Mouse (Mus musculus) forebrain, embryonic 13.5 days (tissue): ENCODE results near the gene Rab3il1. TPM values are rescaled to one million over a fixed set of nuclear protein-coding genes. Genes with fewer than 3 reads are reported as not detected.

Source experiments
- ATAC-seq: fragments of 200-750 bp; cut with Nextera tagmentation; 2 replicates; pipeline ENCODE4 v1.8.0; 2017
- H3K27ac ChIP-seq: fragments of 300-500 bp; sonication (generic); 2 replicates; pipeline ENCODE4 v1.5.1; 2015; ENCODE audit warnings: inconsistent platforms, mild to moderate bottlenecking, moderate library complexity
- H3K27me3 ChIP-seq: fragments of 300-500 bp; sonication (generic); 2 replicates; pipeline ENCODE4 v1.6.1; 2015; ENCODE audit warnings: mild to moderate bottlenecking, inconsistent platforms
- H3K36me3 ChIP-seq: fragments of 300-500 bp; sonication (generic); 2 replicates; pipeline ENCODE4 v1.6.1; 2015; ENCODE audit warnings: mild to moderate bottlenecking, inconsistent platforms; ENCODE audit not compliant: poor library complexity, severe bottlenecking
- H3K4me1 ChIP-seq: fragments of 300-500 bp; sonication (generic); 2 replicates; pipeline ENCODE4 v1.6.1; 2015; ENCODE audit warnings: inconsistent platforms
- H3K4me2 ChIP-seq: fragments of 300-500 bp; sonication (generic); 2 replicates; pipeline ENCODE4 v1.6.1; 2015; ENCODE audit warnings: inconsistent platforms, mild to moderate bottlenecking, moderate library complexity
- H3K4me3 ChIP-seq: fragments of 300-500 bp; sonication (generic); 2 replicates; pipeline ENCODE4 v1.5.1; 2015; ENCODE audit warnings: mild to moderate bottlenecking, inconsistent platforms
- H3K9ac ChIP-seq: fragments of 300-500 bp; sonication (generic); 2 replicates; pipeline ENCODE4 v1.6.1; 2015; ENCODE audit warnings: mild to moderate bottlenecking, inconsistent platforms
- H3K9me3 ChIP-seq: fragments of 300-500 bp; sonication (generic); replicated peaks from 2 replicates; pipeline ENCODE4 v1.6.1; 2016; ENCODE audit warnings: inconsistent platforms
- WGBS: fragments of 180-500 bp; shearing (Covaris S2); methylation state at CpG from one replicate; pipeline ENCODE4 v1.1.7; 2015; 5-methylcytosine and 5-hydroxymethylcytosine counted together
- polyA plus RNA-seq: library from polyadenylated mRNA; unstranded; fragments of >200 nt; fragmentation: Nextera tagmentation; extraction: Ambion mirVana; gene quantifications from 2 replicates; pipeline ENCODE4 v1.2.1, GENCODE M21; 2015

Gene Rab3il1
- polyA plus RNA-seq, 1 experiment from 2014 or later = 14.4 TPM

DNA sequence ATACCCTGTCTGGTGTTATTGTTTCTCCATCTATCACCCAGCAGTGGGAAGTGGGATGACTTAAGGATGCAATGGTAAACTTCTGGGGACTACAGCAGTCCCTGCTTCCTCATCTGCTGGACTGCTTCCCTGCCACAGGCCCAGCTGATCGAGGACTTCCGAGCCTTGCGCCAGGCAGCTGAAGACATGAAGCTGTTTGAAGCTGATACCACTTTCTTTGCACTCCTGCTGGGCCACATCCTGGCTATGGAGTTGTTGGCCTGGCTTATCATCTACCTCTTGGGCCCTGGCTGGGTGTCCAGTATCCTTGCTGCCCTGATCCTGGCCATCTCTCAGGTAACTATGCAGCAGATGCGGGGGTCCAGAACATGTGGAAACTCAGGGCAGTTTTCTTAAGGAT, 51.2 kb downstream of the Rab3il1 start:
- H3K4me1 ChIP-seq = no peaks in the 10 kb centered on the region
- H3K4me3 ChIP-seq = no peak overlapping the region
- ATAC-seq = no peak
- no peaks in the 10 kb centered on the region for H3K9me3 ChIP-seq
- H3K9ac ChIP-seq = no peak overlapping the region
- H3K27me3 ChIP-seq = no peaks in the 10 kb centered on the region
- no peak overlapping the region for H3K27ac ChIP-seq
- peaks cover 17% of the 10 kb centered on the region for H3K36me3 ChIP-seq
- WGBS = 95% methylated on average over 4 of the region's 4 CpGs
- no peak overlapping the region for H3K4me2 ChIP-seq

- no peaks in the 10 kb centered on the region for H3K9me3 ChIP-seq
- no peak overlapping the region for H3K4me2 ChIP-seq
- WGBS = 92% methylated on average over 10 of the region's 10 CpGs
- ATAC-seq = no peak
- no peaks in the 10 kb centered on the region for H3K27me3 ChIP-seq
- no peak overlapping the region for H3K27ac ChIP-seq
- H3K4me1 ChIP-seq = no peaks in the 10 kb centered on the region
- H3K9ac ChIP-seq = no peak overlapping the region
- peaks cover 19% of the 10 kb centered on the region for H3K36me3 ChIP-seq
- H3K4me3 ChIP-seq = no peak overlapping the region
Observed at GRCm38 (mm10) chr19:10053692-10054260, 52.3 kb downstream of the Rab3il1 start.

DNA sequence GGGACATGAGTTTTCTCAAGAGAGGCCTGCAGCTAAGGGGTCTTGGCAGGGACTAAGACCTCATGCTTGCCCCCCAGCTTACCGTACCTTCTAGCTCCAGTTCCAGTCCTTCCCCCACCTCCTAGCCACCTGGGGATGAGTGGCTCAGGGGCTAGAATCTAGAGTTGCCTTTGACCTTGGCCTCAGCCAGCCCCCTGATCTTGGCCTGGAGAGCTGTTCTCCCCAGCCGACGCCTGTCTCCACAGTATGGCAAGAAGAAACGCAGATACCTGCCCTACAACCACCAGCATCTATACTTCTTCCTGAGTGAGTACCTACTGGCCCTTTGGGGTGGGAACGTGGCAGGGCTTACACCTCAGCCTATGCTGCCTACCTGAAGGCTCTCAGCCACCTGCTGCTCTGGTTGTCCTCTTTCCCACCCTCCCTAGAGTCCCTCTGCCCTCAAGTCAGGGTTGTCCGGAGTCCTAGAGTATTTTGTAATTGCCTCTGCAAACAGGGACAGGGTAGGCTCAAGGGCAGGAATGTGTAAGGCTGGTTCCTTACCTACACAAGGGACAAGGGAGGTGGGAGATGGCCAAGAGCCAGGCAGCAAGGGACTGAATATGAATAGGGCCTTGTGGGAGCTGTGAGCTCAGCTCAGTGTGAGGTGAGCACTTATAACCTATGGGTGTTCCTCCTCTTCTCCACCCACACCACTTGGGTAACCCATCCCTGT, 53.0 kb downstream of the Rab3il1 start:
- Histone ChIP-seq H3K27ac (no peak overlapping the region), H3K9ac (no peak overlapping the region; the same call in 1 of the 2 replicates), H3K27me3 (no peaks in the 10 kb centered on the region), H3K36me3 (peaks cover 19% of the 10 kb centered on the region), H3K9me3 (no peaks in the 10 kb centered on the region), H3K4me2 (no peak overlapping the region), H3K4me3 (no peak overlapping the region), H3K4me1 (no peaks in the 10 kb centered on the region)
- 93% methylated on average over 6 of the region's 6 CpGs for WGBS
- ATAC-seq = no peak

DNA sequence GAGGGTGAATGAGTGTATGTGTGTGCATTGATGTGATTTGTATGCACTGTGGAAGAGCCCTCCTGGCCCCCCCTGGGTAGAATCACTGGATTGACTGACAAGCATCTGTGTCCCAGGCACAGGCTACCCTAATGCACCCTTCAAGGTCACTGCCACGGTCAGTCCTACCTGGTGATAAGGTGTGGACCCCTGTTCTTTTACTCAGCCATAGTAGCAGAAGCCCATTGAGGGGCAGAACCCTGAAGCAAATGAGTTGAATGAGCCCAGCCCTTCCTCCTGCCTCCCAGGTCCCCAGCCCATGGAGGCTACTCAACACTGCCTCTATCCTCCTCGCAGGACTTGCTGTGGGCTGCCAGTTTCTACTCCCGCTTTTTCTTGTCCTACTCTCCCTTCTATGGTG, 53.8 kb downstream of the Rab3il1 start:
- Histone ChIP-seq H3K9ac (no peak overlapping the region), H3K27ac (no peak overlapping the region), H3K4me1 (no peaks in the 10 kb centered on the region), H3K27me3 (no peaks in the 10 kb centered on the region), H3K4me2 (no peak overlapping the region), H3K36me3 (peaks cover 19% of the 10 kb centered on the region), H3K9me3 (no peaks in the 10 kb centered on the region), H3K4me3 (no peak overlapping the region)
- ATAC-seq = no peak
- 76% methylated on average over 3 of the region's 3 CpGs for WGBS

DNA sequence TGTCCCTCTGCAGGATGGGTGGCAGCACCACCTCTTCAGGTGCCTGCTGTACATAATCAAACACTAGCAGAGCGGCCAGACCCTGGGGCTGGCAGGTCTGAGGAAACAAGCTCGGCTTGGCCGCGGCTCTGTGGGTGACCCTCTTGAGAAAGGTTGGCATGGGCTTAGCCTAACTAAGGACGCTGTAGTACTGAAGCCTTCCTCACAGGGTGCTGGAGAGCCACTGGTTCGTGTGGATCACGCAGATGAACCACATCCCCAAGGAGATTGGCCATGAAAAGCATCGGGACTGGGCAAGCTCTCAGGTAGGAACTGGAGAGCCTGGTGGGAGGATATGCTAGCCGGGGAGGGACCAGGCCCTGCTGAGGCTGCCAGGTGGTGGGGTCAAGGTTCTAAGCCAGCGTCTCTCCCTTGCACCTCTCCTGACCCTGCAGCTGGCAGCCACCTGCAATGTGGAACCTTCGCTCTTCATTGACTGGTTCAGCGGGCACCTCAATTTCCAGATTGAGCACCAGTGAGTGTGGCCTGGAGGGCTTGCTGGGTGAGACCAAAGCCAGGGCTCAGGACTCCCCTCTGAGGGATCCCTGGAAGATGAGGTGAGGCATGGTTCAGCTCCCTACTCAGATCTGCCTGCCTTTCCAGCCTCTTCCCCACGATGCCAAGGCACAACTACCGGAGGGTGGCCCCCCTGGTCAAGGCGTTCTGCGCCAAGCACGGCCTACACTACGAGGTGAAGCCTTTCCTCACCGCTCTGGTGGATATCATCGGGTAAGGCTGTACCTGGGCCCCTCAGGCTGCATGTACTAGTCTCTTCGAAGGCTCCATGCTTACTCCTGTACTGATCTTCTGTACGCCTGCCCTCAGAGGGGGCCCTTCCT, 54.6 kb downstream of the Rab3il1 start:
- 86% methylated on average over 22 of the region's 22 CpGs for WGBS
- H3K27me3 ChIP-seq = no peaks in the 10 kb centered on the region
- H3K27ac ChIP-seq = no peak overlapping the region; the same call in 1 of the 2 replicates
- H3K9me3 ChIP-seq = no peaks in the 10 kb centered on the region
- H3K4me1 ChIP-seq = 0 out of 2 replicates have a peak, but pooled peaks cover 4% of the 10 kb centered on the region
- H3K4me2 ChIP-seq = no peak overlapping the region
- H3K4me3 ChIP-seq = no peak overlapping the region
- peaks cover 23% of the 10 kb centered on the region for H3K36me3 ChIP-seq
- ATAC-seq = no peak
- H3K9ac ChIP-seq = no peak overlapping the region

GRCm38 (mm10) chr19:10056686-10057085, 55.2 kb downstream of the Rab3il1 start:
- no peaks in the 10 kb centered on the region for H3K27me3 ChIP-seq
- H3K9me3 ChIP-seq = no peaks in the 10 kb centered on the region
- H3K36me3 ChIP-seq = peaks cover 30% of the 10 kb centered on the region
- H3K9ac ChIP-seq = no peak overlapping the region
- ATAC-seq = no peak
- no peak overlapping the region for H3K4me2 ChIP-seq
- WGBS = 91% methylated on average over 3 of the region's 3 CpGs
- H3K27ac ChIP-seq = no peak overlapping the region
- 0 out of 2 replicates have a peak, but pooled peaks cover 7% of the 10 kb centered on the region for H3K4me1 ChIP-seq
- no peak overlapping the region for H3K4me3 ChIP-seq

- no peak overlapping the region for H3K4me2 ChIP-seq
Observed at GRCm38 (mm10) chr19:10057486-10058351, 56.2 kb downstream of the Rab3il1 start.

GRCm38 (mm10) chr19:10058352-10058825, 56.9 kb downstream of the Rab3il1 start:
- H3K9me3 ChIP-seq = no peaks in the 10 kb centered on the region
- no peak overlapping the region for H3K4me2 ChIP-seq
- 95% methylated on average over 1 of the region's 1 CpGs for WGBS
- H3K27ac ChIP-seq = no peak overlapping the region
- ATAC-seq = no peak
- peaks cover 47% of the 10 kb centered on the region for H3K36me3 ChIP-seq
- no peaks in the 10 kb centered on the region for H3K27me3 ChIP-seq
- H3K4me3 ChIP-seq = no peak overlapping the region
- 0 out of 2 replicates have a peak, but pooled peaks cover 7% of the 10 kb centered on the region for H3K4me1 ChIP-seq
- no peak overlapping the region for H3K9ac ChIP-seq

More at GRCm38 (mm10) chr19:10057486-10058351, 56.2 kb downstream of the Rab3il1 start:
- no peak overlapping the region for H3K9ac ChIP-seq
- H3K9me3 ChIP-seq = no peaks in the 10 kb centered on the region
- 0 out of 2 replicates have a peak, but pooled peaks cover 7% of the 10 kb centered on the region for H3K4me1 ChIP-seq
- H3K36me3 ChIP-seq = peaks cover 40% of the 10 kb centered on the region
- no peak overlapping the region for H3K4me3 ChIP-seq
- no peak for ATAC-seq
- 65% methylated on average over 11 of the region's 11 CpGs for WGBS
- H3K27ac ChIP-seq = no peak overlapping the region
- no peaks in the 10 kb centered on the region for H3K27me3 ChIP-seq

DNA sequence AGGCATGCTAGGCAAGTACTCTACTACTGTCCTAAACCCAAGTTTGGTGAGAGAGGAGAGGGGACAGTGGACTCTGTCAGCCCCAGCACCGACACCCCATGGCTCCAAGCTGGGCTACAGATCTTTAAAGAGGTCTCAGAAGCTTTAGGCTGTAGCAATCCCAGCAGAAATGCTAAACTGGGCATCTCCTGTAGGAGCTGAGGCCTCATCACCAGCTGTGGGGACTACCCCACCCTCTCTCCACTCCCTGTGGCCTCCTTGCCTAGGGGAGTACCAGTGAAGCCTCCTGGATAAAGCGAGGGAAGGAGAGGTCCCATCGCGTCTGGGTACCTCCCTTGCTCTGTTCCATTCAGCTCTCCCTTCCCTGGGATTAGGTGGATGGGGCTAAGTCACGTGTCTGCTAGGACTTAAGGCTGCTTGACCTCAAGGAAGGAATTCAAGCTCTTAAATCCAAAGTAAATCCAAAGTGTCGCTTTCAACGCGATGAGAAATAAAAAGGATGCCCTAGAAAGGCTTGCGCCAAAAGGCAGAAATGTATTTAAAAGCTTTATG, 57.5 kb downstream of the Rab3il1 start:
- 52% methylated on average over 9 of the region's 9 CpGs for WGBS
- Histone ChIP-seq H3K4me2 (no peak overlapping the region), H3K4me3 (no peak overlapping the region), H3K27ac (no peak overlapping the region), H3K36me3 (peaks cover 53% of the 10 kb centered on the region), H3K9ac (0 out of 2 replicates have a peak overlapping the region, but pooled peaks have one; percentile 16), H3K4me1 (0 out of 2 replicates have a peak, but pooled peaks cover 8% of the 10 kb centered on the region), H3K9me3 (no peaks in the 10 kb centered on the region), H3K27me3 (no peaks in the 10 kb centered on the region)
- ATAC-seq = no peak

DNA sequence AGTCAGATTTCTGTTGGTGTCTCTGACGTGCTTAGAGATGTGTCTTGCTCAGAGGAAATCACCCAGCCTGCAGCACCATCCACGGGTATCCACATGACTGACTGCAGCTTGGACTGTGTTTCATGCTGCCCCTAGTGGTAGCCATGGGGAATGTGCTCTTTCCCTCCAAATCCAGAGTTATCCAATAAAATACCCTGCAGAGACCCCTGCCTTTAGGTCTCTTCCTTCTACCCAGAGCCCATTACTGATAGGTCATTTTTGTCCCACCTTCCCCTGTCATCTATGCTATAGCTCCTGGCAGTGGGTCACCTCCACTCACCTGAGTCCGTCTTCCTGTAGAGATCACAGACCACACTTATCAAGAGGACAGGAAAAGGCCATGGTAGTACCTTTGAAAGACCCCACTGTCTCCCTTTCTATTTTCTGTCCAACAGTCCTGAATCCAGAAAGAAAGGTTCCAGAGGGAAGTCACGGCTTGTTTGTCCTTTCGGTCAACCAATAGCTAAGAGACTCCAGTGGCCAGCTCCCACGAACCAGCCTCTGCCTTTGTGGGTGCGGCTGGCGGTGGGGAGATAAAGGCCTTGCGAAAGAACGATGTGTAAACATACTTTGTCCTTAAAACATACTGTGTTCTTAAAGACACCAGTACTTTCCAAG, 58.6 kb downstream of the Rab3il1 start:
- peak overlapping the region; percentile 40; the same call in 1 of the 2 replicates for H3K27ac ChIP-seq
- ATAC-seq = peak; percentile 67
- H3K9ac ChIP-seq = no peak overlapping the region
- no peaks in the 10 kb centered on the region for H3K27me3 ChIP-seq
- WGBS = 60% methylated on average over 10 of the region's 10 CpGs
- H3K4me3 ChIP-seq = no peak overlapping the region
- H3K9me3 ChIP-seq = no peaks in the 10 kb centered on the region
- H3K36me3 ChIP-seq = peaks cover 59% of the 10 kb centered on the region
- H3K4me2 ChIP-seq = no peak overlapping the region
- 0 out of 2 replicates have a peak, but pooled peaks cover 16% of the 10 kb centered on the region for H3K4me1 ChIP-seq
